ENCODE assay signal across 23 mouse cellular contexts in the genomic region with DNA sequence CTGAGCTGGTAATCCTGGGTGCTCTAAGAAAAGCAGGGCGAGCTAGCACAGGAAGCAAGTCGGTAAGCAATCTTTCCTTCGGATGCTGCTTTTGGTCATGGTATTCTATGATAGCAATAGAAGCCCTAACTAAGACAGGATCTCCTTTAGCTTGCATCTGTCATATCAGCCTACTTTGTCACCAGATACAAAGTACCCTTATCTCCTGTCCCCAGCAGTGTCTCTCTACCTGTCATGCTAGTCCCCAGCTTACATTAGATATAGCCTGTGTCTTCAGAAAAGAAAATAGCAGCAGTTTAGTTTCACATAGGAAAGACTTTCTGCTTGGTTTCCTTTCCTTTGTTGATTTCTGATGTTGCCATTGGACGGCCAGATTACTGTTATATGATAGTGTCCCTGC. TPM values are rescaled to one million over a fixed set of nuclear protein-coding genes. Genes with fewer than 3 reads are reported as not detected.
"Had no signal": no experiment of that assay in that cellular context is flagged by ENCODE, and none has a peak within 500 bp of the region (broad histone marks: within the 10 kb centered on the region; RNA-seq: fewer than 3 reads in every experiment).

No protein-coding gene starts in this region.

- H3K4me1 ChIP-seq: kidney, embryonic 15.5 days; limb, embryonic 15.5 days; midbrain, embryonic 12.5 days; stomach, embryonic 15.5 days had no signal

- H3K27ac ChIP-seq: kidney, embryonic 15.5 days; left cerebral cortex, adult 2 months; limb, embryonic 15.5 days; midbrain, embryonic 12.5 days; stomach, embryonic 15.5 days had no signal

- H3K36me3 ChIP-seq: kidney, embryonic 15.5 days; limb, embryonic 15.5 days; midbrain, embryonic 12.5 days; stomach, embryonic 15.5 days had no signal

- H3K9me3 ChIP-seq: kidney, embryonic 15.5 days; limb, embryonic 15.5 days; megakaryocyte, embryonic 14.5 days; midbrain, embryonic 12.5 days; stomach, embryonic 15.5 days had no signal

- H3K4me2 ChIP-seq: kidney, embryonic 15.5 days; limb, embryonic 15.5 days; lung, embryonic 14.5 days; midbrain, embryonic 12.5 days; stomach, embryonic 15.5 days had no signal

- DNase-seq: kidney, adult 11 months; kidney, postnatal 14 days; lung, postnatal 10 days; lung, postnatal 4 days; right cerebral cortex, postnatal 14 days had no signal

- H3K4me3 ChIP-seq: kidney, embryonic 15.5 days; left cerebral cortex, adult 2 months; limb, embryonic 15.5 days; megakaryocyte, embryonic 14.5 days; midbrain, embryonic 12.5 days; stomach, embryonic 15.5 days had no signal

- H3K9ac ChIP-seq: kidney, embryonic 15.5 days; limb, embryonic 15.5 days; lung, embryonic 14.5 days; midbrain, embryonic 12.5 days; stomach, embryonic 15.5 days had no signal

- H3K27me3 ChIP-seq: kidney, embryonic 15.5 days; limb, embryonic 15.5 days; megakaryocyte, embryonic 14.5 days; midbrain, embryonic 12.5 days; stomach, embryonic 15.5 days had no signal

RNA-seq across cellular contexts. Expression of gene Gm5426, which starts 31.8 kb away (rescaled TPM):
- total RNA-seq: layer of hippocampus, adult 8-10 months; layer of hippocampus, postnatal 25 days; left cerebral cortex, adult 2 months; left cerebral cortex, postnatal 14 days; midbrain, postnatal 0 days had no signal
- polyA plus RNA-seq: intestine, embryonic 14.5 days; kidney, embryonic 15.5 days; large intestine, adult 2 months; limb, embryonic 11.5 days; limb, embryonic 15.5 days; lung, embryonic 14.5 days; midbrain, embryonic 12.5 days; midbrain, postnatal 0 days; neural tube, embryonic 14.5 days; spleen, adult 2 months; stomach, embryonic 15.5 days; testis, adult 2 months; thymus, postnatal 0 days had no signal
